Mouse (Mus musculus): ENCODE measurements around the gene Poc1b. TPM values are rescaled to one million over a fixed set of nuclear protein-coding genes. Genes with fewer than 3 reads are reported as not detected.

Gene Poc1b
- polyA plus RNA-seq, 1 experiment: 10.2 TPM

- H3K4me1 ChIP-seq (ENCODE audit: control insufficient read depth, insufficient read depth, low read length): no peaks in the 10 kb centered on the region
- DNase-seq: peak; percentile 51
- no peak for TF ChIP-seq POLR2A (IDR thresholded peaks at IDR 0.05; ENCODE audit: low read depth, low read length)
- TF ChIP-seq CTCF (conservative IDR thresholded peaks at IDR 0.05; ENCODE audit: insufficient read depth, insufficient read length, low read depth, low read length): peak; percentile 67
- no peak overlapping the region for H3K27ac ChIP-seq (ENCODE audit: insufficient read depth, low read depth, low read length)
- H3K27me3 ChIP-seq (replicated peaks; ENCODE audit: control insufficient read depth, insufficient read depth, low read length): no peaks in the 10 kb centered on the region
- H3K4me3 ChIP-seq (ENCODE audit: insufficient read depth, low read depth, low read length): no peak overlapping the region
- 50% methylated on average over 10 of the region's 10 CpGs for WGBS
- no peaks in the 10 kb centered on the region for H3K36me3 ChIP-seq (ENCODE audit: control insufficient read depth, insufficient read depth, low read length)
These were observed 9.5 kb upstream of the Poc1b start for GRCm38 (mm10) chr10:99097374-99097773.

DNA sequence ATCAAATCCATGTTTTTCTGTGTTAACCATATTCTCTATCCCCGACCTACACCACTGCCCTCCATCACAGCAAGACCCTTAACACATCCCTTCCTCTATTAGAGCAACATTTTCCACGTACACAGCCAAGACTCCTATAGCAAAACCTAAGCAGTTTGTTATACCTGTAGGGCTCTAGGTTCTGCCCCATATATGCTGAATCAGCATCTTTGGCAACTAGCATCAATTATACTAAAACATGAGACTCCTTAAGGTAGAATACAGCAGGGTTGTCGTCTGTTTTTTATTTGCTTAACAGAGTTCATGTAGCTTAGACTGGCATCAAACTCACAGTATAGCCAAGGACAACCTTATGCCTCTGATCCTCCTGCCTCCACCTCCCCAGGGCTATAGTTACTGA, 1.3 kb upstream of the Poc1b start:
- 87% methylated on average over 3 of the region's 3 CpGs for WGBS

DNA sequence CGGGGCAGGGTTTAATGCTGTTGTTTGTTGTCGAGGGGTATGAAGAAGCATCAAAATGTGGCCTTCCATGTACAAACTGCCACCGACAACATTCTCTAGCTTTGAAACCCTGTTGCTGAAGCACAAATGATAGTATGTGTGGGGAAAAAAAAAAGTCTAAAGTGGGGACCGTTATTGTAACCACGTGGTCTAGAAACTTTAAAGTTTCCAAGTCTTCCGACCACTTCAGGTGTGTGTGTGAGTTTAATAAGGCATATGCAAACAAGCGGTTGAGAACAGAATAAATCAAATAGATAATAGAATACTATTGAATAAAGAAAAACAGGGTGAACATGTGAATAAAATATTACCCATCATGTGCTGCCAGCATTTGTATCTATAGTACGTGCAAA, 529 bp upstream of the Poc1b start:
- Histone ChIP-seq H3K27ac (ENCODE audit: insufficient read depth, low read depth, low read length) (no peak overlapping the region), H3K4me1 (ENCODE audit: control insufficient read depth, insufficient read depth, low read length) (peaks cover 6% of the 10 kb centered on the region), H3K27me3 (replicated peaks; ENCODE audit: control insufficient read depth, insufficient read depth, low read length) (no peaks in the 10 kb centered on the region), H3K4me3 (ENCODE audit: insufficient read depth, low read depth, low read length) (peak overlapping the region; percentile 94), H3K36me3 (ENCODE audit: control insufficient read depth, insufficient read depth, low read length) (no peaks in the 10 kb centered on the region)
- no peak for TF ChIP-seq POLR2A (IDR thresholded peaks at IDR 0.05; ENCODE audit: low read depth, low read length)
- TF ChIP-seq CTCF (conservative IDR thresholded peaks at IDR 0.05; ENCODE audit: insufficient read depth, insufficient read length, low read depth, low read length): no peak
- 23% methylated on average over 8 of the region's 8 CpGs for WGBS
- DNase-seq: no peak

More for the DNA sequence above, 1.3 kb upstream of the Poc1b start:
- Histone ChIP-seq H3K27ac (ENCODE audit: insufficient read depth, low read depth, low read length) (no peak overlapping the region), H3K4me3 (ENCODE audit: insufficient read depth, low read depth, low read length) (no peak overlapping the region), H3K36me3 (ENCODE audit: control insufficient read depth, insufficient read depth, low read length) (no peaks in the 10 kb centered on the region), H3K27me3 (replicated peaks; ENCODE audit: control insufficient read depth, insufficient read depth, low read length) (no peaks in the 10 kb centered on the region), H3K4me1 (ENCODE audit: control insufficient read depth, insufficient read depth, low read length) (peaks cover 6% of the 10 kb centered on the region)
- no peak for DNase-seq
- TF ChIP-seq CTCF (conservative IDR thresholded peaks at IDR 0.05; ENCODE audit: insufficient read depth, insufficient read length, low read depth, low read length) (no peak), POLR2A (IDR thresholded peaks at IDR 0.05; ENCODE audit: low read depth, low read length) (no peak)

GRCm38 (mm10) chr10:99107964-99108363, 1.1 kb downstream of the Poc1b start, which contains the start of gene Galnt4:
Galnt4 (plus strand) TSS chr10:99108159.
- Histone ChIP-seq H3K36me3 (ENCODE audit: control insufficient read depth, insufficient read depth, low read length) (no peaks in the 10 kb centered on the region), H3K4me1 (ENCODE audit: control insufficient read depth, insufficient read depth, low read length) (peaks cover 6% of the 10 kb centered on the region), H3K27ac (ENCODE audit: insufficient read depth, low read depth, low read length) (peak within 1 kb of the TSS; percentile 69), H3K27me3 (replicated peaks; ENCODE audit: control insufficient read depth, insufficient read depth, low read length) (no peaks in the 10 kb centered on the region), H3K4me3 (ENCODE audit: insufficient read depth, low read depth, low read length) (peak within 1 kb of the TSS; percentile 94)
- peak; percentile 74 for TF ChIP-seq CTCF (conservative IDR thresholded peaks at IDR 0.05; ENCODE audit: insufficient read depth, insufficient read length, low read depth, low read length)
- peak; percentile 5 for TF ChIP-seq POLR2A (IDR thresholded peaks at IDR 0.05; ENCODE audit: low read depth, low read length)
- peak; percentile 92 for DNase-seq
- WGBS: under 1% methylated on average over 22 of the region's 22 CpGs

GRCm38 (mm10) chr10:99108431-99108982, 1.7 kb downstream of the Poc1b start:
- Histone ChIP-seq H3K36me3 (ENCODE audit: control insufficient read depth, insufficient read depth, low read length) (no peaks in the 10 kb centered on the region), H3K27me3 (replicated peaks; ENCODE audit: control insufficient read depth, insufficient read depth, low read length) (no peaks in the 10 kb centered on the region), H3K4me1 (ENCODE audit: control insufficient read depth, insufficient read depth, low read length) (peaks cover 6% of the 10 kb centered on the region), H3K4me3 (ENCODE audit: insufficient read depth, low read depth, low read length) (peak overlapping the region; percentile 94), H3K27ac (ENCODE audit: insufficient read depth, low read depth, low read length) (peak overlapping the region; percentile 33; the same call in 1 of the 2 replicates)
- WGBS: 29% methylated on average over 12 of the region's 12 CpGs
- TF ChIP-seq POLR2A (IDR thresholded peaks at IDR 0.05; ENCODE audit: low read depth, low read length) (no peak), CTCF (conservative IDR thresholded peaks at IDR 0.05; ENCODE audit: insufficient read depth, insufficient read length, low read depth, low read length) (no peak)
- DNase-seq: no peak

DNA sequence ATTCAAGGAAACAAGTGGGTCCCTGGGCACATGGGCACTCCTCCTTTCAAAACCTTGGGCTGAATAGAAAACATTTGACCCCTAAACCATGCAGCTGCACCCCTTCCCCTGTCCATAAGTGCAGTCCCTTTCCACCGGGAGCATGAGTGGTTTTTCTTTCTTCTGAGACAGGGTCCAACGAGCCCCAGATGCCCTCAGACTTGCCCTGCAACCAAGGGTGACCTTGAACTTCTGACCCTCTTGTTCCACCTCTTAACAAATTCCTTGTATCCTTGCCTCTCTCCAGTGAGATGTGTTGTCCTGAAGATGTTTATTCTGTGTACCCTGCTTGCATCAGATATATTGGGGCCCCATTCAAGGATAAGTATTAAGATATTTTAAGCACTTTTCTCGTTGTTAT, 6.7 kb downstream of the Poc1b start:
- Histone ChIP-seq H3K36me3 (ENCODE audit: control insufficient read depth, insufficient read depth, low read length) (no peaks in the 10 kb centered on the region), H3K4me1 (ENCODE audit: control insufficient read depth, insufficient read depth, low read length) (peaks cover 8% of the 10 kb centered on the region; the same call in 1 of the 2 replicates), H3K27me3 (replicated peaks; ENCODE audit: control insufficient read depth, insufficient read depth, low read length) (no peaks in the 10 kb centered on the region), H3K27ac (ENCODE audit: insufficient read depth, low read depth, low read length) (no peak overlapping the region), H3K4me3 (ENCODE audit: insufficient read depth, low read depth, low read length) (no peak overlapping the region)
- no peak for TF ChIP-seq POLR2A (IDR thresholded peaks at IDR 0.05; ENCODE audit: low read depth, low read length)
- WGBS: 40% methylated on average over 3 of the region's 3 CpGs
- DNase-seq: no peak

DNA sequence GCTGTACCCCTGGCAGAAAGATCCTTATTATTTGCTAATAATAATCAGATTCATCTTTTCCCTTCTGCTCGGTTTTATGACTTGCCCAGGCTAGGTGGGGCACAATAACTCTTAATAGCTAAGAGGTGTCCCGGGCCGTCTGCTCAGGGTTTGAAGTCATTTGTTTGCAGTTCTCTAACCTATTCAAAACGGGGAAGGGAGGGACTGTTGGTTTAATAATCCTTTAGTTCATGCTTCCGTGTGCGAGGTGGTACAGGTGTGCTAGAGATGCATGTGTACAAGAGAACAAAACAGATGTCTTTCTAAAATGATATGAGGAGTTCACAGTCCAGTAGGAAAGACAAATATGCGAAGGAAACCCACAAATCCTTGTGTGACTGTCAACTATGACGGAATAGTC, 7.5 kb downstream of the Poc1b start:
- no peak for TF ChIP-seq POLR2A (IDR thresholded peaks at IDR 0.05; ENCODE audit: low read depth, low read length)
- no peak for TF ChIP-seq CTCF (conservative IDR thresholded peaks at IDR 0.05; ENCODE audit: insufficient read depth, insufficient read length, low read depth, low read length)

More for the DNA sequence above, 7.5 kb downstream of the Poc1b start:
- Histone ChIP-seq H3K27me3 (replicated peaks; ENCODE audit: control insufficient read depth, insufficient read depth, low read length) (no peaks in the 10 kb centered on the region), H3K36me3 (ENCODE audit: control insufficient read depth, insufficient read depth, low read length) (no peaks in the 10 kb centered on the region), H3K27ac (ENCODE audit: insufficient read depth, low read depth, low read length) (no peak overlapping the region), H3K4me3 (ENCODE audit: insufficient read depth, low read depth, low read length) (no peak overlapping the region), H3K4me1 (ENCODE audit: control insufficient read depth, insufficient read depth, low read length) (0 out of 2 replicates have a peak, but pooled peaks cover 6% of the 10 kb centered on the region)
- DNase-seq: no peak
- 89% methylated on average over 8 of the region's 8 CpGs for WGBS
